Mouse (Mus musculus): Measurements from ENCODE around the gene Lgi4. TPM values are rescaled to one million over a fixed set of nuclear protein-coding genes. Genes with fewer than 3 reads are reported as not detected.

The Lgi4 gene
- total and polyA plus RNA-seq, 3 experiments, result not detected

DNA sequence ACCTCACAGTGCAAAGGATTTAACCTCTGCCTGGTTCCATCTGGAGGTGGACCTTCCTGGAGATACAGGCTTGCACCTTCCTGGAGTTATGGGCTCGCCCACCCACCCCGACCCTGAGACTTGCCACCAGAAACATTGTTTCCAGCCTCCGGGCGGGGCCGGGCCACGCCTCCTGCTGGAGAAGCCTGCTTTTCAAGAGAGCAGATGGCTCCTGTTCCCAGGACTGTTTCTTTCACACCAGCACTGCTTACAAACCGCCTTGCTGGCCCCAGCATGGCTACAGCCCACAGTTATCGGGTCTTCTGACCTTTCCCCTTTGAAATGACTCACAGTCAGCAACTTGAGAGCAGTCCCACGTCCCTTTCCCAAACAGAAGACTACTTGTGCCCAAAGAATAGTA, 13.2 kb downstream of the Lgi4 start:
- Histone ChIP-seq H3K79me2 (replicated peaks; ENCODE audit: control insufficient read depth, extremely low read depth, insufficient read depth, poor library complexity, severe bottlenecking) (no peaks in the 10 kb centered on the region), H3K27me3 (replicated peaks) (peaks cover 48% of the 10 kb centered on the region), H3K36me3 (replicated peaks in 1 of 2; ENCODE audit: control insufficient read depth in 1 of 2, insufficient read depth in 1 of 2, low read length in 1 of 2) (no peaks in the 10 kb centered on the region), H3K4me2 (ENCODE audit: insufficient read depth, low read depth, poor library complexity, severe bottlenecking) (no peak overlapping the region), H3K4me1 (ENCODE audit: control insufficient read depth in 1 of 2, insufficient read depth in 2 of 2) (no peaks in the 10 kb centered on the region), H3K4me3 (replicated peaks in 1 of 3; ENCODE audit: low read depth in 2 of 3, low read length in 2 of 3, poor library complexity in 1 of 3) (no peak overlapping the region), H3K27ac (ENCODE audit: insufficient read depth, low read depth) (no peak overlapping the region), H3K9me3 (replicated peaks; ENCODE audit: low read length) (peaks cover 4% of the 10 kb centered on the region), H3K9ac (ENCODE audit: insufficient read depth, low read depth) (no peak overlapping the region)
- in situ Hi-C loops (cut with MboI; ENCODE audit: low pct_ligation_motif_present, low pct_unique_long_range_greater_than_20kb, low sequenced_read_pairs), result no loop called here
- dilution Hi-C loops (cut with MboI; ENCODE audit: extremely low pct_ligation_motif_present, extremely low pct_unique_long_range_greater_than_20kb, low sequenced_read_pairs), result no loop called here
- TF ChIP-seq TCF12 (IDR thresholded peaks at IDR 0.05; ENCODE audit: low read depth, low read length), result no peak
- TF ChIP-seq BHLHE40 (IDR thresholded peaks at IDR 0.05; ENCODE audit: low read depth, low read length), result no peak
- TF ChIP-seq NRF1 (IDR thresholded peaks at IDR 0.05; ENCODE audit: low read depth, low read length), result no peak
- no peak for TF ChIP-seq TBP (conservative IDR thresholded peaks at IDR 0.05; ENCODE audit: low read depth, low read length)
- no peak for TF ChIP-seq SIN3A (IDR thresholded peaks at IDR 0.05; ENCODE audit: low read length)
- no peak for TF ChIP-seq CTCF (conservative IDR thresholded peaks at IDR 0.05 in 1 of 2, IDR thresholded peaks at IDR 0.05 in 1 of 2; ENCODE audit: low read depth in 2 of 2, low read length in 2 of 2)
- TF ChIP-seq JUND (conservative IDR thresholded peaks at IDR 0.05; ENCODE audit: low read depth, low read length), result no peak
- TF ChIP-seq ETS1 (conservative IDR thresholded peaks at IDR 0.05; ENCODE audit: low read depth, low read length), result no peak
- TF ChIP-seq RAD21 (IDR thresholded peaks at IDR 0.05; ENCODE audit: low read depth, low read length), result no peak
- TF ChIP-seq POLR2A (IDR thresholded peaks at IDR 0.05; ENCODE audit: low read depth, low read length), result no peak
- no peak for TF ChIP-seq CHD2 (IDR thresholded peaks at IDR 0.05; ENCODE audit: low read length)
- no peak for DNase-seq (ENCODE audit: extremely low read depth)

DNA sequence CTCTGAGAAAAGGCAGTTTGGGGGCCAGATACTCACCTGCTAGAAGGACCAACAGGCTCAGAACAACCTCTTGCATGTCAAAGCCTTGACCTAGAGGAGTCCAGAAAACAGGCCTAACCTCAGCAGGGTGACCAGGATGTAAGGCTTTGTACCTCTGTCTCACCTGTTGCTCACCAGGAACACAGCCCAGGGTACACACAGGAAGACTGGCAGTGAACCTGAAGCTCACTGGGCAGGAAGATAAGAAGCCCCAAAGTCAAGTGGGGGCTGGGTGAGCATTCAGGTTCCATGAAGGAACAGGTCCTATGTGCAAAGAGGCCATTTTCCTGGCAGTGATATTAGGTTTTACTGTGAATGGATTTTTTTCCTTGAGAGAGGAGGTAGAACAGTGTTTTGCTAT, 14.4 kb downstream of the Lgi4 start:
- Histone ChIP-seq H3K27me3 (replicated peaks) (peaks cover 45% of the 10 kb centered on the region), H3K4me2 (ENCODE audit: insufficient read depth, low read depth, poor library complexity, severe bottlenecking) (no peak overlapping the region), H3K4me3 (replicated peaks in 1 of 3; ENCODE audit: low read depth in 2 of 3, low read length in 2 of 3, poor library complexity in 1 of 3) (no peak overlapping the region), H3K9ac (ENCODE audit: insufficient read depth, low read depth) (no peak overlapping the region), H3K27ac (ENCODE audit: insufficient read depth, low read depth) (no peak overlapping the region), H3K36me3 (replicated peaks in 1 of 2; ENCODE audit: control insufficient read depth in 1 of 2, insufficient read depth in 1 of 2, low read length in 1 of 2) (no peaks in the 10 kb centered on the region), H3K9me3 (replicated peaks; ENCODE audit: low read length) (peaks cover 4% of the 10 kb centered on the region), H3K4me1 (ENCODE audit: control insufficient read depth in 1 of 2, insufficient read depth in 2 of 2) (no peaks in the 10 kb centered on the region), H3K79me2 (replicated peaks; ENCODE audit: control insufficient read depth, extremely low read depth, insufficient read depth, poor library complexity, severe bottlenecking) (no peaks in the 10 kb centered on the region)
- no peak for TF ChIP-seq MAFK (IDR thresholded peaks at IDR 0.05; ENCODE audit: insufficient replicate concordance, low read length)
- TF ChIP-seq HCFC1 (IDR thresholded peaks at IDR 0.05; ENCODE audit: low read depth, low read length), result no peak
- TF ChIP-seq BHLHE40 (IDR thresholded peaks at IDR 0.05; ENCODE audit: low read depth, low read length), result no peak
- TF ChIP-seq ETS1 (conservative IDR thresholded peaks at IDR 0.05; ENCODE audit: low read depth, low read length), result no peak
- TF ChIP-seq EP300 (IDR thresholded peaks at IDR 0.05; ENCODE audit: low read length), result no peak
- TF ChIP-seq MYC (IDR thresholded peaks at IDR 0.05; ENCODE audit: low read depth, low read length), result no peak
- no peak for TF ChIP-seq RAD21 (IDR thresholded peaks at IDR 0.05; ENCODE audit: low read depth, low read length)
- TF ChIP-seq JUN (IDR thresholded peaks at IDR 0.05; ENCODE audit: insufficient read depth, low read depth, low read length), result no peak
- no peak for TF ChIP-seq UBTF (IDR thresholded peaks at IDR 0.05; ENCODE audit: low read depth, low read length)
- TF ChIP-seq POLR2A (IDR thresholded peaks at IDR 0.05; ENCODE audit: low read depth, low read length), result no peak
- no peak for TF ChIP-seq SMC3 (IDR thresholded peaks at IDR 0.05; ENCODE audit: low read depth, low read length)
- TF ChIP-seq TBP (conservative IDR thresholded peaks at IDR 0.05; ENCODE audit: low read depth, low read length), result no peak
- TF ChIP-seq GABPA (IDR thresholded peaks at IDR 0.05; ENCODE audit: insufficient replicate concordance, low read depth, low read length), result no peak
- in situ Hi-C loops (cut with MboI; ENCODE audit: low pct_ligation_motif_present, low pct_unique_long_range_greater_than_20kb, low sequenced_read_pairs), result no loop called here
- dilution Hi-C loops (cut with MboI; ENCODE audit: extremely low pct_ligation_motif_present, extremely low pct_unique_long_range_greater_than_20kb, low sequenced_read_pairs), result no loop called here
- no peak for DNase-seq (ENCODE audit: extremely low read depth)

Data from CH12.LX (cell line).